Mouse (Mus musculus): Measurements from ENCODE around the gene Rag1.

DNA sequence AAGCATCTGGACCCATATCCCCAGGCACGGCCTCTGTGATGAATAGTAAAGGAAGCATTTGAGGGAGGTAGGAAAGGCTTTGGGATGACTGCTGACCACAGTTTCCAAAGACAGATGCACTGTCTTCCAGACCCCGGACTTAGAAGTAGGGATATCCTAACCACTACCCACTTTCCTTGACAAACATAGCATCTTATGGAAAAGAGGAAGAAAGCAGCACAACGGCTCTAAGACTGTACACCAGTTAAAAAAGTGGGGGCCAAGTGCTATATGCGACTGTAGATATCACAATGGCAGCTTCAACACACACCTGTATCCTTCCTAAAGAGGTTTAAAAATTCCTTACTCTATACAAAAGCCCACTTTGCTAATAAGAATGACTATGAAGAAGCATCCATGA lies 30.9 kb downstream of the Rag1 start:
- TF ChIP-seq CTCF (IDR thresholded peaks at IDR 0.05; ENCODE audit: borderline replicate concordance, extremely low read depth, insufficient read depth, insufficient read length) (no peak), POLR2A (IDR thresholded peaks at IDR 0.05; ENCODE audit: borderline replicate concordance, extremely low read depth, insufficient read depth, insufficient read length, poor library complexity, severe bottlenecking) (no peak)

Measured in brain, embryonic 14.5 days (tissue).